Mouse (Mus musculus) heart, postnatal 14 days (tissue): ENCODE data around the gene Smim1. TPM values are rescaled to one million over a fixed set of nuclear protein-coding genes. Genes with fewer than 3 reads are reported as not detected.

ENCODE experiments used
- DNase-seq, 2 experiments: peaks; one replicate each; pipeline ENCODE4 v3.0.0; 2021 to 2022
- intact Hi-C: fragments of 180-260 bp; cut with DNase I; formaldehyde crosslinking; loops from one replicate; pipeline ENCODE4 v1.15.1; 2025
- total RNA-seq, 2 experiments: library from RNA; stranded (reverse); gene quantifications; 2 replicates each; pipeline ENCODE4 v1.2.3; 2021

Gene Smim1
- total RNA-seq, 2 experiments from 2014 or later, result 5.8 to 7.0 TPM

DNA sequence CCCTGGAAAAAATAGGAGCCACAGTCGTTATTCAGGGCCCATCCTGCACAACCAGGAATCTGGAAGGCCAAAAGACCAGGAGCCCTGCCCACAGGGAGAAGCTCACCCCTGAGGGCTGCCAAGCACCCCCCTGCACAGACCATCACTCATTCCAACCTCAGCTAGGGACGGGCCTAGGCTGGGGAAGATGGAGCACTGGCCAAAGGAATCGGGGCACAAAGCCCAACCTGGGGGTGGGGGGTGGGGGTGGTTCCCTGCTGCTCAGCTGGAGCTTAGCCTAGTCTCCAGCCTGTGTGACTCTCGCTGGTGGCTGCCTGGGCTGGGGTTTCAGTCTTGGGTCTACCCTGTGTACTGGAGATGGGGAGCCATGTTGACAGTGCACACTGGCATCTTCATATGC lies 3.2 kb downstream of the Smim1 start:
- no peak for DNase-seq
- intact Hi-C loops, result no loop called here

- intact Hi-C loops, result no loop called here
- peak; percentile 45 to 48 for DNase-seq
Observed at GRCm38 (mm10) chr4:154022407-154022806, 3.6 kb downstream of the Smim1 start.

- intact Hi-C loops, result no loop called here
- no peak for DNase-seq
Observed at GRCm38 (mm10) chr4:154021432-154021831, 4.6 kb downstream of the Smim1 start.

GRCm38 (mm10) chr4:154019571-154019970 lies 6.5 kb downstream of the Smim1 start:
- peak; percentile 39 to 55 for DNase-seq
- intact Hi-C loops, result no loop called here

DNA sequence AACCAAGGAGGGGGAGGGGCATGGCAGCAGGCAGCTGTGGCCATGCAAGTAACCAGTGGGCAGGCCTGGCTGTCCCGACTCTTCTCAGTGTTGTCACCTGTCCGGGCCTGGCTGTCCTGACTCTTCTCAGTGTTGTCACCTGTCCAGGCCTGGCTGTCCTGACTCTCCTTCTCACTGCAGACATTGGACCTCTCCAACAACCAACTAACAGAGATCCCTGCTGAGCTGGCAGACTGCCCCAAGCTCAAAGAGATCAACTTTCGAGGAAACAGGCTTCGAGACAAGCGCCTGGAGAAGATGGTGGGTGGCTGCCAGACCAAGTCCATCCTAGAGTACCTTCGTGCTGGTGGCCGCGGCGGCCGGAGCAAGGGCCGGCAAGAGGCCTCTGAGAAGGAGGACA lies 10.6 kb downstream of the Smim1 start:
- DNase-seq, result no peak
- intact Hi-C loops, result no loop called here

DNA sequence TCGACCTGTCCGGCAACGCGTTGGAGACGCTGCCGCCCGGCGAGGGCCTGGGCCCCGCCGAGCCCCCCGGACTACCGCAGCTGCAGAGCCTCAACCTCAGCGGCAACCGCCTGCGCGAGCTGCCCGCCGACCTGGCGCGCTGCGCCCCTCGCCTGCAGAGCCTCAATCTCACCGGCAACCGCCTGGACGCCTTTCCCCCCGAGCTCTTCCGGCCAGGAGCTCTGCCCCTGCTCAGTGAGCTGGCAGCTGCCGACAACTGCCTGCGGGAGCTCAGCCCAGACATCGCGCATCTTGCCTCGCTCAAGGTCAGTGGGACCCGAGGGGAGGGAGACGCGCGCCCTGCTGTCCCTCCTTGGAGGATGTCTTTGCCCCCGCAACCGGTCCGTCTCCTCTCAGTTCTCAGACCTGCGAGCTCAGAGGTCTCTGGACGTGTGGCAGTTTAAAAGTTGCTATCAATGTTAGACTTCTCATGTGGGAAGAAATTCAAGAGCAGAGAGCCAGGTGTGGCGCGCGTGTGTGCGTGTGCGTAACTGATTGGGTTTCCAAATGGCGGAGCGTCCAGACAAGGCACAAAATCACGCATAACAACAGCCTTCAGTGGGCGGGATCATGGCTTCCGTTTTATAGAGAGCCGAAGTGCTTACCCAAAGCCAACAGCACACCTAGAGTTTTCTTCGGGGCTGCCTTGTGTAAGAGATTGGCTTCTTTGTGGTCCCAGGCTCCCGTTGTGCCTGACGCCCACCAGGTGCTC lies 13.7 kb downstream of the Smim1 start:
- DNase-seq, result peak in 1 of 2 experiments; percentile 21
- intact Hi-C loops, result no loop called here

DNA sequence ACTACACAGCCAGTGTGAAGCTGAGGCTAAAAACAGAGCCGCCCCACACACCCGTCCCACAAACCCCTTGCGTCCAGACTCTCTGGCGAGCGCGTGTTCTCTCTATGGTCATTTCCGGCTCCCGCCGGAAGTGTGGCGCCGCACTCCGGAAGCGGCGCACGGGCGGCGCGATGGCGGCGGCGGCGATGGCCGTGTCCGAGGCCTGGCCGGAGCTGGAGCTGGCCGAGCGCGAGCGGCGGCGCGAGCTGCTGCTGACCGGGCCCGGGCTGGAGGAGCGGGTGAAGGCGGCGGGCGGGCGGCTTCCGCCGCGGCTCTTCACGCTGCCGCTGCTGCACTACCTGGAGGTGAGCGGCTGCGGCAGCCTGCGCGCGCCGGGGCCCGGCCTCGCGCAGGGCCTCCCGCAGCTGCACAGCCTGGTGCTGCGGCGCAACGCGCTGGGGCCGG lies 14.4 kb downstream of the Smim1 start, which contains the start of gene Lrrc47:
Lrrc47 (plus strand) TSS at position 86 of the 444 bp plus-strand sequence.
- intact Hi-C loops, result loop anchor here (2.0 kb wide), 1 partner anchor 37 kb away; the partner anchor contains the start of genes Cep104 and Dffb
- DNase-seq, result peak; percentile 84 to 86

GRCm38 (mm10) chr4:154010907-154011645 lies 15.0 kb downstream of the Smim1 start:
- intact Hi-C loops, result loop anchor here (2.0 kb wide), 1 partner anchor 36 kb away; the partner anchor contains the start of genes Cep104 and Dffb
- no peak for DNase-seq

DNA sequence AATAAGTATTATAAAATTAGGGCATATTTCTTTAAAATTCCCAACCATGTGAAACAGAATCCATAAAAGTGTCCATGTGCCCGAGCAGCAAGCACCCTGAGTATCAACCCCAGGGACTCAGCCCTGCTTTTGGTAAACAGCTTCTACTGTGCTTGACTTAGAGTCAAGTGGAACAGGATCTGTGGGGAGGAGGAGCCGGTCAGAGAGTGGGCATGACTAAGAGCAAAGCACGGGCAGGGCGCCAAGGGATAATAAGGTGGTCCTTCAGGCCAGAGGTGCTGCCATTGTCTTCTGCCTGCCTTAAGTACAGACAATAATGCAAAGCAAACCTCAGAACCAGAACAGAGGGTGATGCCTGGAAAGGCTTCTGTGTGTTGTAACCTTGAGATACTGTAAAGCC lies 18.3 kb downstream of the Smim1 start:
- intact Hi-C loops, result no loop called here
- no peak for DNase-seq

- no peak for DNase-seq
- intact Hi-C loops, result no loop called here
Observed at GRCm38 (mm10) chr4:154006264-154006663, 19.8 kb downstream of the Smim1 start.

DNA sequence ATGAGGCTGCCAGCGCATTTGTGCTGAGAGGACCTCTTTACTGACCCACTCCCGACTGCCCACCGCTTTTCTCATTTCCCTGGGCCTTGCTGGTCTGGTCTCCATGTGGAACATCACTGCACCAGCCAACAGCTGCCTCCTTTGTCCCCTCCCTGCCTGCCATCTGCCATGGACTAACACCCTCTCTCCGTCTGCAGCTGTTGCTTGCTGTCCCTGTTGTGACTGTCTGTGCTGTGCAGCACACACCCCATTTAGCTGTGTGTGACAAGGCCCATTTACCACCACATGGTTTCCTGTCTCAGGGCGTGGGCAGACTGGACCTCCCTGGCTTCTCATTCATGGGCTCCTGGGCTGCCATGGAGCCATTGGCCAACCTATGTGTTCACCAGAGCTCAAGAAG lies 20.5 kb downstream of the Smim1 start:
- intact Hi-C loops, result no loop called here
- DNase-seq, result no peak

DNA sequence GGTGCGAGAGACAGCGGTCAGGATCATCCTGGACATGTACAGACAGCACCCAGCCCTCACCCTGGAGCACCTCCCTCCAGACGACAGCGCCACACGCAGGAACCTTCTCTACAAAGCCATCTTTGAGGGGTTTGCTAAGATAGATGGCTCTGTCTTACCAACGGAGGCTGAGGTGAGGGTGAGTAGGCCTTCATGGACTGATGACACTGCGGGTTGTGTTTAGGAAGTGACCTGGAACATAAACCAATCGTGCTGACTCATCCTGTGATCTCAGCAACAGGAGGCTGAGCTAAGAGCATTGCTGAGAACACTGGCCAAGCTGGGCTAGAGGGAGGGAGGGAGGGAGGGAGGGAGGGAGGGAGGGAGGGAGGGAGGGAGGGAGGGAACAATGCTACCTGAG lies 32.5 kb downstream of the Smim1 start:
- intact Hi-C loops, result no loop called here
- no peak for DNase-seq

GRCm38 (mm10) chr4:153992715-153993114 lies 33.3 kb downstream of the Smim1 start:
- intact Hi-C loops, result no loop called here
- no peak for DNase-seq

DNA sequence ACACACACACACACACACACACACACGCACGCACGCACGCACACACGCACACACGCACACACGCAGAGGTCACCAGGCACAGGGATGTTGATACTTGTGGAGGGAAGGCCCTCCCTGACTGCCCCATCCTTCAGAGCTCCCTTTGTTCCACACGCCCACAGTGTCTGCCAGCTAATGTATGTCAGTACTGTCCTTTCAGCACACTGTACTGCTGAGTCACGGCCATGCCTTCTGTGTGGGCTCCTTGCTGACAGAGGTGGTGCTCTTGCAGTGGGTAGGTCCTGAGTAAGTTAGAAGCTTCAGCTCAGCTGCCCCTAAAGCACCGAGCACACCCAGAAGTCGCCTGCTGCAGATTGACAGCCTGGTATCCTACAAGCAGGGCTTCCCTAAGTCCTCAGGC lies 45.6 kb downstream of the Smim1 start:
- intact Hi-C loops, result no loop called here
- no peak for DNase-seq

DNA sequence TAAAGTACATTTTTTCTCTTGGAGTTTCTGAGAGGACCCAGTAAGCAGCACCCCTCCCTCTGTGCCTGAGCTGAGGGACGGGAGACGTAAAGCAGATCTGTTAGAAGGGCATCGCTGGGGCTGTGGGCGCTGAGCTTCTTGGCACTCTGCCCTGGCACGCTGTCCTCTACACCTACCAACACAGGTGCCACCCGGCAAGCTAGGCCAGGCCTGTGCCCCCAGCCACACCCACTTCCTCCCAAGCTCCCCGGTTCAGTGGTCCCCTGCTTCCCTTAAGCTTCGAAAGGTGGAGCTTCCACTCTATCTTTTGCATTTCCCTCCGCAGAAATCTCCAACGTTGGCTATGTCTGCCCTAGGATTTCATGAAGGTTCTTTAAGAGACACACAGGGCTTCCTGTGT lies 46.8 kb downstream of the Smim1 start:
- no peak for DNase-seq
- intact Hi-C loops, result no loop called here

- intact Hi-C loops, result loop anchor here (2.0 kb wide), 1 partner anchor 35 kb away; the partner anchor contains the start of gene Lrrc47
- DNase-seq, result no peak
Observed at GRCm38 (mm10) chr4:153975768-153976167, 50.3 kb downstream of the Smim1 start.

- intact Hi-C loops, result loop anchor here (2.0 kb wide), 1 partner anchor 36 kb away; the partner anchor contains the start of gene Lrrc47
- DNase-seq, result no peak
Observed at GRCm38 (mm10) chr4:153975292-153975662, 50.8 kb downstream of the Smim1 start.

GRCm38 (mm10) chr4:153974431-153975291 lies 51.4 kb downstream of the Smim1 start, which contains the start of the genes Dffb and Cep104:
Dffb (minus strand) TSS chr4:153975126.
Cep104 (plus strand) TSS chr4:153975194.
- intact Hi-C loops, result loop anchor here (2.0 kb wide), 1 partner anchor 36 kb away; the partner anchor contains the start of gene Lrrc47
- DNase-seq, result peak; percentile 95 to 97
